Mouse (Mus musculus): ENCODE data around the gene Kcne1l. TPM values are rescaled to one million over a fixed set of nuclear protein-coding genes. Genes with fewer than 3 reads are reported as not detected.

The Kcne1l gene
- polyA plus RNA-seq, 2 experiments: 0.47 to 1.1 TPM

- no peak overlapping the region for H3K9ac ChIP-seq (replicated peaks)
- no peak for DNase-seq (ENCODE audit: low read depth in 3 of 3, low spot score in 3 of 3)
- no peaks in the 10 kb centered on the region for H3K36me3 ChIP-seq (replicated peaks; ENCODE audit: control insufficient read depth, insufficient read depth, low read depth)
- no peak for ATAC-seq (ENCODE audit: insufficient read depth)
- H3K27ac ChIP-seq: no peak overlapping the region
- 28% methylated on average over 2 of the region's 2 CpGs for WGBS (ENCODE audit: insufficient replicate concordance)
- H3K9me3 ChIP-seq (ENCODE audit: control insufficient read depth, low read length): no peaks in the 10 kb centered on the region
- H3K4me3 ChIP-seq (ENCODE audit: insufficient read depth in 1 of 2, low read depth in 2 of 2, low read length in 2 of 2): no peak overlapping the region
- H3K4me2 ChIP-seq (ENCODE audit: low read depth): no peak overlapping the region
- TF ChIP-seq CTCF (IDR thresholded peaks at IDR 0.05; ENCODE audit: low read depth) (no peak), EP300 (IDR thresholded peaks at IDR 0.05; ENCODE audit: low read depth) (no peak)
- peaks cover 10% of the 10 kb centered on the region for H3K27me3 ChIP-seq (ENCODE audit: control insufficient read depth, insufficient read depth, low read length)
- no peaks in the 10 kb centered on the region for H3K4me1 ChIP-seq (replicated peaks; ENCODE audit: control insufficient read depth in 2 of 2, insufficient read depth in 2 of 2, low read length in 1 of 2)
Measured at GRCm38 (mm10) chrX:142303456-142303855, 2.6 kb downstream of the Kcne1l start.

GRCm38 (mm10) chrX:142285905-142286304 is 20.2 kb downstream of the Kcne1l start:
- Histone ChIP-seq H3K9me3 (ENCODE audit: control insufficient read depth, low read length) (no peaks in the 10 kb centered on the region), H3K4me1 (replicated peaks; ENCODE audit: control insufficient read depth in 2 of 2, insufficient read depth in 2 of 2, low read length in 1 of 2) (no peaks in the 10 kb centered on the region), H3K27me3 (ENCODE audit: control insufficient read depth, insufficient read depth, low read length) (no peaks in the 10 kb centered on the region), H3K9ac (replicated peaks) (no peak overlapping the region), H3K36me3 (replicated peaks; ENCODE audit: control insufficient read depth, insufficient read depth, low read depth) (no peaks in the 10 kb centered on the region), H3K27ac (no peak overlapping the region), H3K4me2 (ENCODE audit: low read depth) (no peak overlapping the region), H3K4me3 (ENCODE audit: insufficient read depth in 1 of 2, low read depth in 2 of 2, low read length in 2 of 2) (no peak overlapping the region)
- no peak for TF ChIP-seq CTCF (IDR thresholded peaks at IDR 0.05; ENCODE audit: low read depth)
- no peak for TF ChIP-seq EP300 (IDR thresholded peaks at IDR 0.05; ENCODE audit: low read depth)
- no peak for DNase-seq (ENCODE audit: low read depth in 3 of 3, low spot score in 3 of 3)
- 43% methylated on average over 5 of the region's 5 CpGs for WGBS (ENCODE audit: insufficient replicate concordance)
- ATAC-seq (ENCODE audit: insufficient read depth): no peak

- Histone ChIP-seq H3K4me3 (ENCODE audit: insufficient read depth in 1 of 2, low read depth in 2 of 2, low read length in 2 of 2) (no peak overlapping the region), H3K9ac (replicated peaks) (no peak overlapping the region), H3K36me3 (replicated peaks; ENCODE audit: control insufficient read depth, insufficient read depth, low read depth) (no peaks in the 10 kb centered on the region), H3K9me3 (ENCODE audit: control insufficient read depth, low read length) (no peaks in the 10 kb centered on the region), H3K27me3 (ENCODE audit: control insufficient read depth, insufficient read depth, low read length) (no peaks in the 10 kb centered on the region), H3K27ac (no peak overlapping the region), H3K4me2 (ENCODE audit: low read depth) (no peak overlapping the region), H3K4me1 (replicated peaks; ENCODE audit: control insufficient read depth in 2 of 2, insufficient read depth in 2 of 2, low read length in 1 of 2) (no peaks in the 10 kb centered on the region)
- no peak for TF ChIP-seq CTCF (IDR thresholded peaks at IDR 0.05; ENCODE audit: low read depth)
- no peak for TF ChIP-seq EP300 (IDR thresholded peaks at IDR 0.05; ENCODE audit: low read depth)
- DNase-seq (ENCODE audit: low read depth in 3 of 3, low spot score in 3 of 3) (no peak), ATAC-seq (ENCODE audit: insufficient read depth) (no peak)
- 53% methylated on average over 3 of the region's 3 CpGs for WGBS (ENCODE audit: insufficient replicate concordance)
Measured at GRCm38 (mm10) chrX:142276573-142276972, 29.5 kb downstream of the Kcne1l start.

GRCm38 (mm10) chrX:142276031-142276430 is 30.1 kb downstream of the Kcne1l start:
- H3K27ac ChIP-seq: no peak overlapping the region
- H3K36me3 ChIP-seq (replicated peaks; ENCODE audit: control insufficient read depth, insufficient read depth, low read depth): no peaks in the 10 kb centered on the region
- no peak overlapping the region for H3K4me3 ChIP-seq (ENCODE audit: insufficient read depth in 1 of 2, low read depth in 2 of 2, low read length in 2 of 2)
- H3K9me3 ChIP-seq (ENCODE audit: control insufficient read depth, low read length): no peaks in the 10 kb centered on the region
- no peak overlapping the region for H3K4me2 ChIP-seq (ENCODE audit: low read depth)
- DNase-seq (ENCODE audit: low read depth in 3 of 3, low spot score in 3 of 3): no peak
- no peak for ATAC-seq (ENCODE audit: insufficient read depth)
- no peaks in the 10 kb centered on the region for H3K27me3 ChIP-seq (ENCODE audit: control insufficient read depth, insufficient read depth, low read length)
- TF ChIP-seq EP300 (IDR thresholded peaks at IDR 0.05; ENCODE audit: low read depth): no peak
- no peak for TF ChIP-seq CTCF (IDR thresholded peaks at IDR 0.05; ENCODE audit: low read depth)
- H3K9ac ChIP-seq (replicated peaks): no peak overlapping the region
- no peaks in the 10 kb centered on the region for H3K4me1 ChIP-seq (replicated peaks; ENCODE audit: control insufficient read depth in 2 of 2, insufficient read depth in 2 of 2, low read length in 1 of 2)
- 53% methylated on average over 3 of the region's 3 CpGs for WGBS (ENCODE audit: insufficient replicate concordance)

Other genes starting within 250 kb of the Kcne1l start
- not detected in 2 replicates for gene Gucy2f, start 109.4 kb downstream of the Kcne1l start, polyA plus RNA-seq (2012; rRNA removed)
- not detected in 2 replicates for gene Gucy2f, start 109.4 kb downstream of the Kcne1l start, polyA plus RNA-seq (2014; fragmentation: Nextera tagmentation; extraction: Ambion mirVana)
- gene Nxt2, start 79.5 kb downstream of the Kcne1l start, polyA plus RNA-seq (2012; rRNA removed): 1.9 and 2.2 TPM in 2 replicates
- gene Nxt2, start 79.5 kb downstream of the Kcne1l start, polyA plus RNA-seq (2014; fragmentation: Nextera tagmentation; extraction: Ambion mirVana): 7.3 TPM in 2 replicates
- gene Acsl4, start 84.2 kb upstream of the Kcne1l start, polyA plus RNA-seq (2012; rRNA removed): 4.2 and 6.4 TPM in 2 replicates
- gene Acsl4, start 84.2 kb upstream of the Kcne1l start, polyA plus RNA-seq (2014; fragmentation: Nextera tagmentation; extraction: Ambion mirVana): 15.7 and 16.1 TPM in 2 replicates